Mouse (Mus musculus): ENCODE data around the gene Gin1.

GRCm38 (mm10) chr1:97726730-97727129 lies 43.2 kb upstream of the Gin1 start:
- TF ChIP-seq CTCF (IDR thresholded peaks at IDR 0.05; ENCODE audit: borderline replicate concordance, insufficient read depth, low read length) (peak; percentile 39; the same call in 1 of the 2 replicates), POLR2A (IDR thresholded peaks at IDR 0.05; ENCODE audit: low read depth, low read length) (no peak)

All from embryonic fibroblast, embryonic 13.5 days (primary cell).